Mouse (Mus musculus) MEL (cell line): ENCODE data around the gene Llph. TPM values are rescaled to one million over a fixed set of nuclear protein-coding genes. Genes with fewer than 3 reads are reported as not detected.

Experiments
- DNase-seq: peaks from one replicate; pipeline ENCODE4 v3.0.0; 2011; ENCODE audit warnings: low read depth, low spot score
- H3K27ac ChIP-seq: 2 replicates; pipeline ENCODE4 v1.5.1; 2012; ENCODE audit warnings: low read depth, mild to moderate bottlenecking, control low read depth, low read length, moderate library complexity; ENCODE audit not compliant: control insufficient read depth
- H3K27me3 ChIP-seq, 2 experiments: fragments of 150-350 bp in 1 of 2; sonication (generic) in 1 of 2; 2 replicates each; pipeline ENCODE4 v1.6.1; 2012; ENCODE audit warnings: low read length in 2 of 2, mild to moderate bottlenecking in 2 of 2, improper control_type of control experiment in 1 of 2, moderate library complexity in 1 of 2; ENCODE audit not compliant: insufficient read depth in 2 of 2, control insufficient read depth in 1 of 2
- H3K36me3 ChIP-seq, 2 experiments: 2 replicates each; pipeline ENCODE4 v1.6.1; 2012 to 2014; ENCODE audit warnings: low read length in 2 of 2, improper control_type of control experiment in 1 of 2, inconsistent platforms in 1 of 2, mild to moderate bottlenecking in 1 of 2; ENCODE audit not compliant: insufficient read depth in 2 of 2, control insufficient read depth in 1 of 2
- H3K4me1 ChIP-seq, 2 experiments: fragments of 150-350 bp in 1 of 2; sonication (generic) in 1 of 2; 2 replicates each; pipeline ENCODE4 v1.6.1; 2012; ENCODE audit warnings: low read length in 2 of 2, improper control_type of control experiment in 1 of 2, mild to moderate bottlenecking in 1 of 2; ENCODE audit not compliant: insufficient read depth in 2 of 2, control insufficient read depth in 1 of 2
- H3K4me3 ChIP-seq, 2 experiments: fragments of 150-350 bp in 1 of 2; sonication (generic) in 1 of 2; 2 replicates each; pipeline ENCODE4 v1.5.1; 2012; ENCODE audit warnings: low read depth in 2 of 2, low read length in 2 of 2, mild to moderate bottlenecking in 2 of 2, moderate library complexity in 2 of 2, control low read depth in 1 of 2, improper control_type of control experiment in 1 of 2; ENCODE audit not compliant: control insufficient read depth in 1 of 2, insufficient read depth in 1 of 2
- H3K79me2 ChIP-seq: 2 replicates; pipeline ENCODE4 v1.6.1; 2012; ENCODE audit warnings: mild to moderate bottlenecking, low read length, moderate library complexity; ENCODE audit not compliant: control insufficient read depth, poor library complexity, insufficient read depth
- H3K9ac ChIP-seq: 2 replicates; pipeline ENCODE4 v1.6.1; 2012; ENCODE audit warnings: low read depth, mild to moderate bottlenecking, control low read depth, low read length, moderate library complexity; ENCODE audit not compliant: control insufficient read depth, poor library complexity, severe bottlenecking
- H3K9me3 ChIP-seq: fragments of 150-350 bp; sonication (generic); replicated peaks from 2 replicates; pipeline ENCODE4 v1.6.1; 2012; ENCODE audit warnings: mild to moderate bottlenecking, low read length, improper control_type of control experiment, moderate library complexity; ENCODE audit not compliant: insufficient read depth
- BHLHE40 ChIP-seq: IDR thresholded peaks from 2 replicates; pipeline ENCODE4 v1.6.1; 2012; ENCODE audit warnings: low read depth, mild to moderate bottlenecking, inconsistent platforms, low read length, improper control_type of control experiment, borderline replicate concordance
- CHD2 ChIP-seq: IDR thresholded peaks from 2 replicates; pipeline ENCODE4 v1.6.1; 2011; ENCODE audit warnings: low read length, improper control_type of control experiment
- CTCF ChIP-seq, 3 experiments: IDR thresholded peaks in 2 of 3; conservative IDR thresholded peaks in 1 of 3; 2 replicates each; pipeline ENCODE4 v1.5.1; 2011 to 2012; ENCODE audit warnings: low read length in 3 of 3, low read depth in 2 of 3, mild to moderate bottlenecking in 2 of 3, improper control_type of control experiment in 1 of 3, inconsistent platforms in 1 of 3, mixed read lengths in 1 of 3, moderate library complexity in 1 of 3; ENCODE audit not compliant: control insufficient read depth in 1 of 3, insufficient read depth in 1 of 3, poor library complexity in 1 of 3, severe bottlenecking in 1 of 3
- ELF1 ChIP-seq: IDR thresholded peaks from 2 replicates; pipeline ENCODE4 v1.6.1; 2014; ENCODE audit warnings: low read depth, mild to moderate bottlenecking, inconsistent platforms, low read length, improper control_type of control experiment, moderate library complexity
- GABPA ChIP-seq: IDR thresholded peaks from 2 replicates; pipeline ENCODE4 v1.6.1; 2012; ENCODE audit warnings: low read depth, mild to moderate bottlenecking, inconsistent platforms, low read length, improper control_type of control experiment, moderate library complexity
- KAT2A ChIP-seq: conservative IDR thresholded peaks from 2 replicates; pipeline ENCODE4 v1.6.1; 2012; ENCODE audit warnings: low read depth, low read length, improper control_type of control experiment, inconsistent platforms
- MAFK ChIP-seq: IDR thresholded peaks from 2 replicates; pipeline ENCODE4 v1.6.1; 2011; ENCODE audit warnings: low read depth, mild to moderate bottlenecking, low read length, improper control_type of control experiment, borderline replicate concordance
- MAX ChIP-seq: IDR thresholded peaks from 2 replicates; pipeline ENCODE4 v1.6.1; 2011; ENCODE audit warnings: low read length, improper control_type of control experiment
- MEF2A ChIP-seq: IDR thresholded peaks from 2 replicates; pipeline ENCODE4 v1.6.1; 2014; ENCODE audit warnings: low read depth, mild to moderate bottlenecking, inconsistent platforms, low read length, improper control_type of control experiment; ENCODE audit not compliant: poor library complexity, insufficient replicate concordance, severe bottlenecking; ENCODE audit errors: extremely low read depth
- MYB ChIP-seq: IDR thresholded peaks from 2 replicates; pipeline ENCODE4 v1.6.1; 2011; ENCODE audit warnings: mild to moderate bottlenecking, low read depth, low read length, improper control_type of control experiment
- NELFE ChIP-seq: IDR thresholded peaks from 2 replicates; pipeline ENCODE4 v1.6.1; 2011; ENCODE audit warnings: low read depth, low read length, improper control_type of control experiment
- NRF1 ChIP-seq: IDR thresholded peaks from 2 replicates; pipeline ENCODE4 v1.6.1; 2014; ENCODE audit warnings: low read depth, mild to moderate bottlenecking, inconsistent platforms, low read length, improper control_type of control experiment, moderate library complexity; ENCODE audit not compliant: poor library complexity, insufficient read depth, severe bottlenecking
- POLR2AphosphoS5 ChIP-seq: IDR thresholded peaks from 2 replicates; pipeline ENCODE4 v1.6.1; 2012; ENCODE audit warnings: low read depth, borderline replicate concordance, mild to moderate bottlenecking, inconsistent platforms, low read length, moderate library complexity, mixed read lengths
- RAD21 ChIP-seq: IDR thresholded peaks from 2 replicates; pipeline ENCODE4 v1.6.1; 2011; ENCODE audit warnings: mild to moderate bottlenecking, low read depth, low read length, improper control_type of control experiment
- RCOR1 ChIP-seq: IDR thresholded peaks from 2 replicates; pipeline ENCODE4 v1.6.1; 2012; ENCODE audit warnings: low read depth, mild to moderate bottlenecking, inconsistent platforms, low read length, improper control_type of control experiment
- SIN3A ChIP-seq: IDR thresholded peaks from 2 replicates; pipeline ENCODE4 v1.6.1; 2012; ENCODE audit warnings: low read length, improper control_type of control experiment, inconsistent platforms
- SMC3 ChIP-seq: IDR thresholded peaks from 2 replicates; pipeline ENCODE4 v1.6.1; 2011; ENCODE audit warnings: low read depth, low read length, improper control_type of control experiment
- TAL1 ChIP-seq: IDR thresholded peaks from 2 replicates; pipeline ENCODE4 v1.6.1; 2012; ENCODE audit warnings: mild to moderate bottlenecking, inconsistent platforms, low read length, moderate library complexity, mixed read lengths
- TCF12 ChIP-seq: IDR thresholded peaks from 2 replicates; pipeline ENCODE4 v1.6.1; 2014; ENCODE audit warnings: low read depth, mild to moderate bottlenecking, inconsistent platforms, low read length, improper control_type of control experiment, moderate library complexity
- USF2 ChIP-seq, 2 experiments: IDR thresholded peaks; 2 replicates each; pipeline ENCODE4 v1.6.1; 2011 to 2012; ENCODE audit warnings: improper control_type of control experiment in 2 of 2, low read length in 2 of 2, borderline replicate concordance in 1 of 2, inconsistent platforms in 1 of 2, low read depth in 1 of 2, mild to moderate bottlenecking in 1 of 2; ENCODE audit not compliant: insufficient read depth in 1 of 2
- ZC3H11A ChIP-seq: IDR thresholded peaks from 2 replicates; pipeline ENCODE4 v1.6.1; 2012; ENCODE audit warnings: low read depth, mild to moderate bottlenecking, inconsistent platforms, low read length, improper control_type of control experiment
- ZKSCAN1 ChIP-seq: IDR thresholded peaks from 2 replicates; pipeline ENCODE4 v1.6.1; 2012; ENCODE audit warnings: low read depth, mild to moderate bottlenecking, inconsistent platforms, low read length, improper control_type of control experiment, moderate library complexity
- ZMIZ1 ChIP-seq: IDR thresholded peaks from 2 replicates; pipeline ENCODE4 v1.6.1; 2012; ENCODE audit warnings: low read depth, mild to moderate bottlenecking, inconsistent platforms, low read length, improper control_type of control experiment, moderate library complexity
- polyA plus RNA-seq, 2 experiments: library from polyadenylated mRNA; stranded (reverse) in 1 of 2; unstranded in 1 of 2; fragments of >175 nt in 1 of 2; fragments of >200 nt in 1 of 2; gene quantifications; 2 replicates each; pipeline versions ENCODE4 v1.2.1 to v1.2.4; 2012; ENCODE audit warnings: low replicate concordance in 2 of 2, low read depth in 1 of 2; ENCODE audit not compliant: insufficient read length in 2 of 2, insufficient read depth in 1 of 2, missing spikeins in 1 of 2
- total RNA-seq: library from RNA; depleted of rRNA; stranded (reverse); fragments of 300-350 nt; gene quantifications from 2 replicates; pipeline ENCODE4 v1.2.3, GENCODE M21; 2012

The Llph gene
- total and polyA plus RNA-seq, 3 experiments: 97.5 to 243 TPM; not detected in 1

- no peaks in the 10 kb centered on the region for H3K27me3 ChIP-seq
- H3K4me3 ChIP-seq: no peak overlapping the region
- H3K9ac ChIP-seq: no peak overlapping the region
- H3K36me3 ChIP-seq: no peaks in the 10 kb centered on the region
- DNase-seq: no peak
- H3K4me1 ChIP-seq: peaks cover 0 to 3% of the 10 kb centered on the region in 2 experiments; a peak in 1 of 4 replicates
- no peaks in the 10 kb centered on the region for H3K79me2 ChIP-seq
- H3K27ac ChIP-seq: no peak overlapping the region
- no peaks in the 10 kb centered on the region for H3K9me3 ChIP-seq
- TF ChIP-seq POLR2AphosphoS5: no peak
- TF ChIP-seq RCOR1: no peak
- no peak for TF ChIP-seq ZKSCAN1
- TF ChIP-seq NELFE: no peak
- TF ChIP-seq MAX: no peak
- TF ChIP-seq ZC3H11A: no peak
- no peak for TF ChIP-seq CHD2
- TF ChIP-seq KAT2A: no peak
- no peak for TF ChIP-seq SMC3
- TF ChIP-seq ZMIZ1: no peak
- no peak for TF ChIP-seq CTCF (IDR thresholded peaks at IDR 0.05 in 2 of 3, conservative IDR thresholded peaks at IDR 0.05 in 1 of 3; ENCODE audit: control insufficient read depth in 1 of 3, insufficient read depth in 1 of 3, low read depth in 2 of 3, low read length in 3 of 3, poor library complexity in 1 of 3, severe bottlenecking in 1 of 3)
- no peak for TF ChIP-seq TAL1
These were observed 15.6 kb downstream of the Llph start for GRCm38 (mm10) chr10:120242421-120242820.

- H3K27me3 ChIP-seq: no peaks in the 10 kb centered on the region
- H3K36me3 ChIP-seq: no peaks in the 10 kb centered on the region
- no peak overlapping the region for H3K27ac ChIP-seq
- no peaks in the 10 kb centered on the region for H3K79me2 ChIP-seq
- no peak overlapping the region for H3K4me3 ChIP-seq
- no peaks in the 10 kb centered on the region for H3K4me1 ChIP-seq
- H3K9me3 ChIP-seq: no peaks in the 10 kb centered on the region
- no peak overlapping the region for H3K9ac ChIP-seq
- DNase-seq: no peak
- no peak for TF ChIP-seq RAD21
- no peak for TF ChIP-seq GABPA
- TF ChIP-seq MYB: no peak
- TF ChIP-seq NRF1: no peak
- no peak for TF ChIP-seq POLR2AphosphoS5
- no peak for TF ChIP-seq ELF1
- TF ChIP-seq USF2 (IDR thresholded peaks at IDR 0.05; ENCODE audit: borderline replicate concordance in 1 of 2, insufficient read depth in 1 of 2, low read depth in 1 of 2, low read length in 2 of 2): no peak
- TF ChIP-seq MAFK: no peak
- no peak for TF ChIP-seq CTCF (IDR thresholded peaks at IDR 0.05 in 2 of 3, conservative IDR thresholded peaks at IDR 0.05 in 1 of 3; ENCODE audit: control insufficient read depth in 1 of 3, insufficient read depth in 1 of 3, low read depth in 2 of 3, low read length in 3 of 3, poor library complexity in 1 of 3, severe bottlenecking in 1 of 3)
- no peak for TF ChIP-seq MAX
- TF ChIP-seq MEF2A: no peak
- no peak for TF ChIP-seq BHLHE40
- TF ChIP-seq SIN3A: no peak
- no peak for TF ChIP-seq TCF12
- no peak for TF ChIP-seq CHD2
- TF ChIP-seq, all 39 proteins: peak for 0
These were observed 18.8 kb downstream of the Llph start for GRCm38 (mm10) chr10:120245681-120246080.
